In genomic region chr3:137946827-137947226, GRCm38 (mm10) we compare ENCODE assay signal across 24 mouse cellular contexts. TPM values are rescaled to one million over a fixed set of nuclear protein-coding genes. Genes with fewer than 3 reads are reported as not detected.
DNase-seq lines count a peak whose midpoint lies in the region; ATAC-seq and TF ChIP-seq lines count a peak whose summit lies in the region.
"Had no signal": no experiment of that assay in that cellular context is flagged by ENCODE, and none has a peak within 500 bp of the region (broad histone marks: within the 10 kb centered on the region; RNA-seq: fewer than 3 reads in every experiment).

No protein-coding gene starts in this region.

- TF ChIP-seq EP300 in lung, postnatal 0 days (IDR thresholded peaks at IDR 0.05): no peak

- no peak overlapping the region for H3K9ac ChIP-seq in lung, postnatal 0 days (replicated peaks; ENCODE audit: low read depth)
- H3K9ac ChIP-seq in liver, embryonic 16.5 days (ENCODE audit: low read depth, low read length): no peak overlapping the region
- H3K9ac ChIP-seq: forebrain, embryonic 13.5 days; hindbrain, embryonic 15.5 days; intestine, embryonic 15.5 days; liver, embryonic 14.5 days; midbrain, embryonic 15.5 days; neural tube, embryonic 13.5 days had no signal

- 77% methylated on average over 3 of the region's 3 CpGs for whole genome bisulfite sequencing in lung, postnatal 0 days
- 82% methylated on average over 3 of the region's 3 CpGs for WGBS in lung, adult 2 months
- 50% methylated on average over 3 of the region's 3 CpGs for WGBS in bone marrow, adult 2 months
- WGBS in liver, embryonic 16.5 days (ENCODE audit: insufficient replicate concordance): 64% methylated on average over 3 of the region's 3 CpGs

- H3K9me3 ChIP-seq in lung, postnatal 0 days (ENCODE audit: low read length): no peaks in the 10 kb centered on the region
- H3K9me3 ChIP-seq in liver, embryonic 16.5 days (replicated peaks; ENCODE audit: control insufficient read depth, low read length): no peaks in the 10 kb centered on the region
- H3K9me3 ChIP-seq: forebrain, embryonic 13.5 days; G1E; heart, embryonic 10.5 days; hindbrain, embryonic 15.5 days; intestine, embryonic 15.5 days; midbrain, embryonic 15.5 days; neural tube, embryonic 13.5 days had no signal

- peak; percentile 42 for DNase-seq in lung, postnatal 0 days (ENCODE audit: low spot score)
- DNase-seq in lung, adult 2 months: no peak
- DNase-seq in right cerebral cortex, postnatal 4 days: no peak
- no peak for DNase-seq in layer of hippocampus, postnatal 10 days (ENCODE audit: low spot score in 2 of 2)
- DNase-seq: adrenal gland, postnatal 25 days; cerebellum, adult 2 months; cerebellum, postnatal 25 days; heart, postnatal 4 days; kidney, adult 8-10 months; kidney, postnatal 10 days; lung, postnatal 14 days; thymus, adult 18-20 months had no signal

- no peak for ATAC-seq in lung, postnatal 0 days
- no peak for ATAC-seq in liver, embryonic 16.5 days (ENCODE audit: low read depth)
- ATAC-seq in neutrophil, adult 5-6 weeks (ENCODE audit: extremely low read depth, insufficient number of reproducible peaks, low FRiP score, poor library complexity, severe bottlenecking): peak; percentile 20
- ATAC-seq: forebrain, embryonic 13.5 days; intestine, embryonic 15.5 days; midbrain, embryonic 15.5 days had no signal

- H3K4me3 ChIP-seq in lung, postnatal 0 days (ENCODE audit: low read depth, low read length): no peak overlapping the region
- no peak overlapping the region for H3K4me3 ChIP-seq in lung, adult 2 months (replicated peaks; ENCODE audit: extremely low read depth, low read depth, low read length)
- no peak overlapping the region for H3K4me3 ChIP-seq in bone marrow, adult 2 months (replicated peaks; ENCODE audit: control insufficient read depth, low read depth, low read length)
- no peak overlapping the region for H3K4me3 ChIP-seq in liver, embryonic 16.5 days (ENCODE audit: low read depth, low read length)
- H3K4me3 ChIP-seq: forebrain, embryonic 13.5 days; heart, embryonic 10.5 days; hindbrain, embryonic 15.5 days; intestine, embryonic 15.5 days; midbrain, embryonic 15.5 days; myocyte; neural tube, embryonic 13.5 days had no signal

- H3K4me2 ChIP-seq in lung, postnatal 0 days (replicated peaks; ENCODE audit: low read depth, low read length): no peak overlapping the region
- H3K4me2 ChIP-seq in liver, embryonic 16.5 days (ENCODE audit: low read depth, low read length): no peak overlapping the region
- H3K4me2 ChIP-seq: forebrain, embryonic 13.5 days; hindbrain, embryonic 15.5 days; intestine, embryonic 15.5 days; midbrain, embryonic 15.5 days; neural tube, embryonic 13.5 days had no signal

- H3K27me3 ChIP-seq in lung, postnatal 0 days (replicated peaks; ENCODE audit: insufficient read depth, low read length): no peaks in the 10 kb centered on the region
- no peaks in the 10 kb centered on the region for H3K27me3 ChIP-seq in liver, embryonic 16.5 days (ENCODE audit: control insufficient read depth, insufficient read depth, low read depth, low read length)
- H3K27me3 ChIP-seq: forebrain, embryonic 13.5 days; hindbrain, embryonic 15.5 days; intestine, embryonic 15.5 days; midbrain, embryonic 15.5 days; neural tube, embryonic 13.5 days had no signal

- no peaks in the 10 kb centered on the region for H3K36me3 ChIP-seq in lung, postnatal 0 days (ENCODE audit: insufficient read depth, low read length)
- peaks cover 2% of the 10 kb centered on the region for H3K36me3 ChIP-seq in liver, embryonic 16.5 days (ENCODE audit: control insufficient read depth, insufficient read depth)
- H3K36me3 ChIP-seq: heart, embryonic 10.5 days; hindbrain, embryonic 15.5 days; intestine, embryonic 15.5 days; midbrain, embryonic 15.5 days; neural tube, embryonic 13.5 days had no signal

- no peak for TF ChIP-seq POLR2A in lung, adult 2 months (IDR thresholded peaks at IDR 0.05; ENCODE audit: borderline replicate concordance, extremely low read depth, low read depth, low read length)
- no peak for TF ChIP-seq POLR2A in bone marrow, adult 2 months (IDR thresholded peaks at IDR 0.05; ENCODE audit: borderline replicate concordance, control insufficient read depth, low read depth, low read length)

- no peak for TF ChIP-seq CTCF in lung, postnatal 0 days (IDR thresholded peaks at IDR 0.05)
- TF ChIP-seq CTCF in lung, adult 2 months (IDR thresholded peaks at IDR 0.05; ENCODE audit: insufficient read depth, low read length): no peak
- no peak for TF ChIP-seq CTCF in bone marrow, adult 2 months (IDR thresholded peaks at IDR 0.05; ENCODE audit: control insufficient read depth, insufficient read depth, low read length)

- H3K4me1 ChIP-seq in lung, postnatal 0 days (ENCODE audit: insufficient read depth, low read depth, low read length): no peaks in the 10 kb centered on the region
- H3K4me1 ChIP-seq in lung, adult 2 months (ENCODE audit: control insufficient read depth, insufficient read depth, low read length): no peaks in the 10 kb centered on the region
- peaks cover 13% of the 10 kb centered on the region for H3K4me1 ChIP-seq in bone marrow, adult 2 months (ENCODE audit: control insufficient read depth, insufficient read depth, low read length)
- peaks cover 48% of the 10 kb centered on the region for H3K4me1 ChIP-seq in liver, embryonic 16.5 days (ENCODE audit: control insufficient read depth, low read depth, low read length)
- H3K4me1 ChIP-seq: forebrain, embryonic 13.5 days had no signal

- H3K27ac ChIP-seq in lung, postnatal 0 days (ENCODE audit: low read length): no peak overlapping the region
- H3K27ac ChIP-seq in bone marrow, adult 2 months (ENCODE audit: control insufficient read depth, insufficient read depth, low read depth, low read length, poor library complexity): peak overlapping the region; percentile 85; the same call in 1 of the 2 replicates
- H3K27ac ChIP-seq in liver, embryonic 16.5 days (ENCODE audit: low read length): peak overlapping the region; percentile 18
- H3K27ac ChIP-seq: forebrain, embryonic 13.5 days; heart, embryonic 10.5 days; hindbrain, embryonic 15.5 days; intestine, embryonic 15.5 days; liver, embryonic 14.5 days; midbrain, embryonic 15.5 days; neural tube, embryonic 13.5 days had no signal

RNA-seq across cellular contexts. Expression of gene Lamtor3, which starts 28.5 kb away (rescaled TPM):
- 114 and 122 TPM in 2 replicates for polyA plus RNA-seq in lung, postnatal 0 days (2015; fragmentation: Nextera tagmentation; extraction: Ambion mirVana)
- 19.6 and 31.7 TPM in 2 replicates for polyA plus RNA-seq in lung, adult 2 months (2012; rRNA removed)
- polyA plus RNA-seq in bone marrow, adult 2 months (2011; ENCODE audit: insufficient read depth, insufficient read length, low replicate concordance, missing spikeins): 41.6 and 45.1 TPM in 2 replicates
- 48.2 and 50.2 TPM in 2 replicates for polyA plus RNA-seq in liver, embryonic 16.5 days (2015; fragmentation: Nextera tagmentation; extraction: Ambion mirVana)
- total RNA-seq in neutrophil, adult 5-6 weeks (2017): 89.6 and 100 TPM in 2 replicates
- total RNA-seq in layer of hippocampus, postnatal 10 days (2021): 10 to 100 TPM; 65.3 to 66.9 TPM

RNA-seq across cellular contexts. Expression of gene Dapp1, which starts 34.5 kb away (rescaled TPM):
- 7.9 and 8.9 TPM in 2 replicates for polyA plus RNA-seq in lung, postnatal 0 days (2015; fragmentation: Nextera tagmentation; extraction: Ambion mirVana)
- polyA plus RNA-seq in lung, adult 2 months (2012; rRNA removed): 4.5 and 7.1 TPM in 2 replicates
- 29.3 and 64.2 TPM in 2 replicates for polyA plus RNA-seq in bone marrow, adult 2 months (2011; ENCODE audit: insufficient read depth, insufficient read length, low replicate concordance, missing spikeins)
- 12.1 and 13.0 TPM in 2 replicates for polyA plus RNA-seq in liver, embryonic 16.5 days (2015; fragmentation: Nextera tagmentation; extraction: Ambion mirVana)
- 102 and 108 TPM in 2 replicates for total RNA-seq in neutrophil, adult 5-6 weeks (2017)
- total RNA-seq in layer of hippocampus, postnatal 10 days (2021): 1 to 10 TPM; 4.7 to 7.1 TPM
